Mouse (Mus musculus): Measurements from ENCODE around the gene Cdh4.

DNA sequence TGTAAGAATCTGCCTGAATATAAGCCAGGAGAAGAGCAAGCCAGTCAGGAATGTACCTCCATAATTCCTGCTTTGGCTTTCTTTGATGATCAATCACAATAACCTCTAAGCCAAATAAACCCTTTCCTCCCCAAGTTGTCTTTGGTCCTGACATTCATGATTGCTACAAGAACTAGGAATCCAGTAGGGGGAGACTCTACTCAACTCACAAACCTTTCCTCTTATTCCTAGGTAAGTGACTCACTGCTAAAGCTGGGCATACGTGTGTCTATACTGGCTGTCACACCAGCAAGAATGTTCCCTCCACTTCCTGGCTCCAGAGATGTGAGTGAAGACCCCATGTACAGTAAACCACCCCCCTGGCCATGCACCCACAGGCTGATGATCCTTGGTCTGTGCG is 185.3 kb downstream of the Cdh4 start:
- TF ChIP-seq CTCF (conservative IDR thresholded peaks at IDR 0.05; ENCODE audit: low read length) (no peak), POU5F1 (IDR thresholded peaks at IDR 0.05; ENCODE audit: borderline replicate concordance, low read length) (no peak)

Measured in E14TG2a.4 (cell line).